Mouse (Mus musculus): Measurements from ENCODE around the gene Ephb4. TPM values are rescaled to one million over a fixed set of nuclear protein-coding genes. Genes with fewer than 3 reads are reported as not detected.

The Ephb4 gene
- 29.4 TPM for polyA plus RNA-seq (2014; fragmentation: Illumina TruSeq; extraction: RNeasy Lipid Tissue Mini Kit (QIAGEN cat#74804); ENCODE audit: low read depth, low replicate concordance)

GRCm38 (mm10) chr5:137349384-137350204 lies at the start of gene Ephb4:
Gene Ephb4 (plus strand): TSS chr5:137350109.

GRCm38 (mm10) chr5:137307071-137307912 lies 42.6 kb upstream of the Ephb4 start, which contains the start of gene Srrt:
Gene Srrt (minus strand): TSS chr5:137307674.

GRCm38 (mm10) chr5:137314193-137315083 lies 35.5 kb upstream of the Ephb4 start, which contains the start of gene Trip6:
Gene Trip6 (minus strand): TSS chr5:137314404.

GRCm38 (mm10) chr5:137333512-137334174 lies 16.3 kb upstream of the Ephb4 start, which contains the start of gene Slc12a9:
Gene Slc12a9 (minus strand): TSS chr5:137333597.

Other genes starting within 250 kb of the Ephb4 start
- gene Trim56, start 233.9 kb upstream of the Ephb4 start, polyA plus RNA-seq (2014; fragmentation: Illumina TruSeq; extraction: RNeasy Lipid Tissue Mini Kit (QIAGEN cat#74804); ENCODE audit: low read depth, low replicate concordance): 12.1 TPM
- gene Muc3, start 200.8 kb upstream of the Ephb4 start, polyA plus RNA-seq (2014; fragmentation: Illumina TruSeq; extraction: RNeasy Lipid Tissue Mini Kit (QIAGEN cat#74804); ENCODE audit: low read depth, low replicate concordance): not detected
- 0.24 TPM for gene Muc3a, start 137.7 kb upstream of the Ephb4 start, polyA plus RNA-seq (2014; fragmentation: Illumina TruSeq; extraction: RNeasy Lipid Tissue Mini Kit (QIAGEN cat#74804); ENCODE audit: low read depth, low replicate concordance)
- 2.8 TPM for gene Ache, start 62.6 kb upstream of the Ephb4 start, polyA plus RNA-seq (2014; fragmentation: Illumina TruSeq; extraction: RNeasy Lipid Tissue Mini Kit (QIAGEN cat#74804); ENCODE audit: low read depth, low replicate concordance)
- 9.2 TPM for gene Ufsp1, start 55.5 kb upstream of the Ephb4 start, polyA plus RNA-seq (2014; fragmentation: Illumina TruSeq; extraction: RNeasy Lipid Tissue Mini Kit (QIAGEN cat#74804); ENCODE audit: low read depth, low replicate concordance)
- gene Srrt, start 42.4 kb upstream of the Ephb4 start, polyA plus RNA-seq (2014; fragmentation: Illumina TruSeq; extraction: RNeasy Lipid Tissue Mini Kit (QIAGEN cat#74804); ENCODE audit: low read depth, low replicate concordance): 80.4 TPM
- 17.0 TPM for gene Trip6, start 35.7 kb upstream of the Ephb4 start, polyA plus RNA-seq (2014; fragmentation: Illumina TruSeq; extraction: RNeasy Lipid Tissue Mini Kit (QIAGEN cat#74804); ENCODE audit: low read depth, low replicate concordance)
- gene Slc12a9, start 16.5 kb upstream of the Ephb4 start, polyA plus RNA-seq (2014; fragmentation: Illumina TruSeq; extraction: RNeasy Lipid Tissue Mini Kit (QIAGEN cat#74804); ENCODE audit: low read depth, low replicate concordance): 4.2 TPM
- gene Zan, start 127.0 kb downstream of the Ephb4 start, polyA plus RNA-seq (2014; fragmentation: Illumina TruSeq; extraction: RNeasy Lipid Tissue Mini Kit (QIAGEN cat#74804); ENCODE audit: low read depth, low replicate concordance): not detected
- 15.7 TPM for gene Pop7, start 152.4 kb downstream of the Ephb4 start, polyA plus RNA-seq (2014; fragmentation: Illumina TruSeq; extraction: RNeasy Lipid Tissue Mini Kit (QIAGEN cat#74804); ENCODE audit: low read depth, low replicate concordance)
- gene Gigyf1, start 168.4 kb downstream of the Ephb4 start, polyA plus RNA-seq (2014; fragmentation: Illumina TruSeq; extraction: RNeasy Lipid Tissue Mini Kit (QIAGEN cat#74804); ENCODE audit: low read depth, low replicate concordance): 23.9 TPM
- not detected for gene Epo, start 183.1 kb downstream of the Ephb4 start, polyA plus RNA-seq (2014; fragmentation: Illumina TruSeq; extraction: RNeasy Lipid Tissue Mini Kit (QIAGEN cat#74804); ENCODE audit: low read depth, low replicate concordance)
- gene Gnb2, start 183.4 kb downstream of the Ephb4 start, polyA plus RNA-seq (2014; fragmentation: Illumina TruSeq; extraction: RNeasy Lipid Tissue Mini Kit (QIAGEN cat#74804); ENCODE audit: low read depth, low replicate concordance): 231 TPM
- gene Actl6b, start 203.4 kb downstream of the Ephb4 start, polyA plus RNA-seq (2014; fragmentation: Illumina TruSeq; extraction: RNeasy Lipid Tissue Mini Kit (QIAGEN cat#74804); ENCODE audit: low read depth, low replicate concordance): not detected
- not detected for gene Tfr2, start 219.7 kb downstream of the Ephb4 start, polyA plus RNA-seq (2014; fragmentation: Illumina TruSeq; extraction: RNeasy Lipid Tissue Mini Kit (QIAGEN cat#74804); ENCODE audit: low read depth, low replicate concordance)